Mouse (Mus musculus) C2C12 (cell line): Measurements from ENCODE around the gene Gm20388.

Experiments
- CEBPB ChIP-seq: IDR thresholded peaks from one replicate; pipeline ENCODE4 v1.6.1; 2011; ENCODE audit warnings: low read depth, mild to moderate bottlenecking, control low read depth, moderate library complexity
- CTCF ChIP-seq: IDR thresholded peaks from one replicate; pipeline ENCODE4 v1.5.1; 2011; ENCODE audit not compliant: control insufficient read depth, insufficient read depth, insufficient read length
- FOSL1 ChIP-seq: IDR thresholded peaks from one replicate; pipeline ENCODE4 v1.8.0; 2011; ENCODE audit warnings: mild to moderate bottlenecking, low read length; ENCODE audit not compliant: poor library complexity, insufficient read depth, severe bottlenecking
- MAX ChIP-seq: IDR thresholded peaks from one replicate; pipeline ENCODE4 v1.6.1; 2011; ENCODE audit warnings: mild to moderate bottlenecking, control low read depth
- MYOG ChIP-seq: IDR thresholded peaks from one replicate; pipeline ENCODE4 v1.6.1; 2011; ENCODE audit not compliant: control insufficient read depth, insufficient read length; ENCODE audit errors: extremely low read depth
- USF1 ChIP-seq: IDR thresholded peaks from one replicate; pipeline ENCODE4 v1.6.1; 2011; ENCODE audit warnings: low read depth, mild to moderate bottlenecking, control low read depth, moderate library complexity

DNA sequence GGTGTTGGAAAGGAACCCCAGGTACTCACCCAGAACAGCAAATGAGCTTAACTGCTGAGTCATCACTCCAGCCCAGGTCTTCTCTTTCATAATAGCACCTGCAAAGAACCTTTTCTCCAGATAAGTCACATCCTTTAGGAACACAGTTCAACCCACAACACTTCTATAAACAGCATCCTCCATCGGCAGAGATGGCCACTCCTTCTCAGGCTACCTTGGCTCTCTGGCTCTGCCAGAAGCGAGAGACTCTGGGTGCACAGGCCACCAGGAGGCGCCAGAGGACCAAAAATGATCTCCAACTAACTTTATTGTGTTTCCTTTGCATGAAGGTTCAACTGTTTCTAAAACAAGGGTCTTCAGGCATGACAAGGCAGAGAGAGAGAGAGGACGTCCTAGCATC lies 3879.3 kb downstream of the Gm20388 start:
- no peak for TF ChIP-seq USF1
- peak; percentile 70 for TF ChIP-seq CTCF
- TF ChIP-seq CEBPB = no peak
- no peak for TF ChIP-seq MAX
- TF ChIP-seq MYOG = no peak
- TF ChIP-seq FOSL1 = no peak
